Mouse (Mus musculus): ENCODE results near the gene Gm9844. TPM values are rescaled to one million over a fixed set of nuclear protein-coding genes. Genes with fewer than 3 reads are reported as not detected.
A peak's percentile ranks its signal among the peaks of the same experiment; 100 is the strongest.

The Gm9844 gene
- polyA plus RNA-seq, 1 experiment from 2014 or later = 22.1 TPM

GRCm38 (mm10) chr7:24853695-24854094, 8.3 kb upstream of the Gm9844 start:
- Histone ChIP-seq H3K27ac (replicated peaks; ENCODE audit: low read depth, low read length) (no peak overlapping the region), H3K4me1 (ENCODE audit: control insufficient read depth, insufficient read depth, low read length) (peaks cover 5% of the 10 kb centered on the region; the same call in 1 of the 2 replicates), H3K4me2 (ENCODE audit: low read depth, severe bottlenecking) (no peak overlapping the region), H3K9ac (ENCODE audit: low read length) (no peak overlapping the region; the same call in 1 of the 2 replicates), H3K36me3 (ENCODE audit: control insufficient read depth, insufficient read depth, low read length) (no peaks in the 10 kb centered on the region), H3K9me3 (ENCODE audit: control insufficient read depth, low read length) (no peaks in the 10 kb centered on the region), H3K27me3 (ENCODE audit: control insufficient read depth, insufficient read depth, low read length) (no peaks in the 10 kb centered on the region), H3K4me3 (ENCODE audit: low read depth, low read length) (no peak overlapping the region)
- DNase-seq (ENCODE audit: low spot score) (peak; percentile 28), ATAC-seq (ENCODE audit: insufficient number of reproducible peaks, low FRiP score, low TSS enrichment, low read depth) (no peak)
- WGBS = 32% methylated on average over 7 of the region's 7 CpGs

- peaks cover 5% of the 10 kb centered on the region; the same call in 1 of the 2 replicates for H3K4me1 ChIP-seq (ENCODE audit: control insufficient read depth, insufficient read depth, low read length)
- H3K27ac ChIP-seq (replicated peaks; ENCODE audit: low read depth, low read length) = no peak overlapping the region
These were observed 5.4 kb upstream of the Gm9844 start for GRCm38 (mm10) chr7:24856460-24857120.

GRCm38 (mm10) chr7:24859234-24859633, 2.8 kb upstream of the Gm9844 start:
- H3K4me1 ChIP-seq (ENCODE audit: control insufficient read depth, insufficient read depth, low read length) = no peaks in the 10 kb centered on the region
- no peak overlapping the region for H3K4me3 ChIP-seq (ENCODE audit: low read depth, low read length)
- no peak overlapping the region for H3K27ac ChIP-seq (replicated peaks; ENCODE audit: low read depth, low read length)
- no peak overlapping the region for H3K4me2 ChIP-seq (ENCODE audit: low read depth, severe bottlenecking)
- no peaks in the 10 kb centered on the region for H3K9me3 ChIP-seq (ENCODE audit: control insufficient read depth, low read length)
- no peak for ATAC-seq (ENCODE audit: insufficient number of reproducible peaks, low FRiP score, low TSS enrichment, low read depth)
- WGBS = 74% methylated on average over 5 of the region's 5 CpGs
- no peaks in the 10 kb centered on the region for H3K36me3 ChIP-seq (ENCODE audit: control insufficient read depth, insufficient read depth, low read length)
- no peak overlapping the region for H3K9ac ChIP-seq (ENCODE audit: low read length)
- no peak for DNase-seq (ENCODE audit: low spot score)
- H3K27me3 ChIP-seq (ENCODE audit: control insufficient read depth, insufficient read depth, low read length) = no peaks in the 10 kb centered on the region

More at GRCm38 (mm10) chr7:24856460-24857120, 5.4 kb upstream of the Gm9844 start:
- DNase-seq (ENCODE audit: low spot score) (no peak), ATAC-seq (ENCODE audit: insufficient number of reproducible peaks, low FRiP score, low TSS enrichment, low read depth) (no peak)
- Histone ChIP-seq H3K9me3 (ENCODE audit: control insufficient read depth, low read length) (no peaks in the 10 kb centered on the region), H3K4me3 (ENCODE audit: low read depth, low read length) (no peak overlapping the region), H3K36me3 (ENCODE audit: control insufficient read depth, insufficient read depth, low read length) (no peaks in the 10 kb centered on the region), H3K4me2 (ENCODE audit: low read depth, severe bottlenecking) (no peak overlapping the region), H3K27me3 (ENCODE audit: control insufficient read depth, insufficient read depth, low read length) (no peaks in the 10 kb centered on the region), H3K9ac (ENCODE audit: low read length) (no peak overlapping the region)
- WGBS = 56% methylated on average over 6 of the region's 6 CpGs

GRCm38 (mm10) chr7:24862853-24863252, 840 bp downstream of the Gm9844 start:
- H3K4me1 ChIP-seq (ENCODE audit: control insufficient read depth, insufficient read depth, low read length) = no peaks in the 10 kb centered on the region
- H3K4me3 ChIP-seq (ENCODE audit: low read depth, low read length) = no peak overlapping the region
- 91% methylated on average over 4 of the region's 4 CpGs for WGBS
- H3K27ac ChIP-seq (replicated peaks; ENCODE audit: low read depth, low read length) = no peak overlapping the region
- DNase-seq (ENCODE audit: low spot score) (no peak), ATAC-seq (ENCODE audit: insufficient number of reproducible peaks, low FRiP score, low TSS enrichment, low read depth) (no peak)
- H3K9me3 ChIP-seq (ENCODE audit: control insufficient read depth, low read length) = no peaks in the 10 kb centered on the region
- no peak overlapping the region for H3K4me2 ChIP-seq (ENCODE audit: low read depth, severe bottlenecking)
- H3K9ac ChIP-seq (ENCODE audit: low read length) = no peak overlapping the region
- no peaks in the 10 kb centered on the region for H3K36me3 ChIP-seq (ENCODE audit: control insufficient read depth, insufficient read depth, low read length)
- no peaks in the 10 kb centered on the region for H3K27me3 ChIP-seq (ENCODE audit: control insufficient read depth, insufficient read depth, low read length)

- H3K27ac ChIP-seq (replicated peaks; ENCODE audit: low read depth, low read length) = no peak overlapping the region
- H3K36me3 ChIP-seq (ENCODE audit: control insufficient read depth, insufficient read depth, low read length) = no peaks in the 10 kb centered on the region
- 44% methylated on average over 6 of the region's 6 CpGs for WGBS
- no peak overlapping the region for H3K9ac ChIP-seq (ENCODE audit: low read length)
- no peaks in the 10 kb centered on the region for H3K4me1 ChIP-seq (ENCODE audit: control insufficient read depth, insufficient read depth, low read length)
- H3K9me3 ChIP-seq (ENCODE audit: control insufficient read depth, low read length) = no peaks in the 10 kb centered on the region
- DNase-seq (ENCODE audit: low spot score) = no peak
- ATAC-seq (ENCODE audit: insufficient number of reproducible peaks, low FRiP score, low TSS enrichment, low read depth) = no peak
- no peak overlapping the region for H3K4me2 ChIP-seq (ENCODE audit: low read depth, severe bottlenecking)
- no peaks in the 10 kb centered on the region for H3K27me3 ChIP-seq (ENCODE audit: control insufficient read depth, insufficient read depth, low read length)
- H3K4me3 ChIP-seq (ENCODE audit: low read depth, low read length) = no peak overlapping the region
These were observed 2.1 kb downstream of the Gm9844 start for GRCm38 (mm10) chr7:24864156-24864555.

- no peak overlapping the region for H3K4me2 ChIP-seq (ENCODE audit: low read depth, severe bottlenecking)
- 69% methylated on average over 17 of the region's 17 CpGs for WGBS
- H3K4me3 ChIP-seq (ENCODE audit: low read depth, low read length) = no peak overlapping the region
- H3K9me3 ChIP-seq (ENCODE audit: control insufficient read depth, low read length) = peaks cover 7% of the 10 kb centered on the region; the same call in 1 of the 2 replicates
- H3K36me3 ChIP-seq (ENCODE audit: control insufficient read depth, insufficient read depth, low read length) = no peaks in the 10 kb centered on the region
- H3K27me3 ChIP-seq (ENCODE audit: control insufficient read depth, insufficient read depth, low read length) = 0 out of 2 replicates have a peak, but pooled peaks cover 3% of the 10 kb centered on the region
- no peak for DNase-seq (ENCODE audit: low spot score)
- no peak for ATAC-seq (ENCODE audit: insufficient number of reproducible peaks, low FRiP score, low TSS enrichment, low read depth)
- H3K27ac ChIP-seq (replicated peaks; ENCODE audit: low read depth, low read length) = no peak overlapping the region
- no peak overlapping the region for H3K9ac ChIP-seq (ENCODE audit: low read length)
- no peaks in the 10 kb centered on the region for H3K4me1 ChIP-seq (ENCODE audit: control insufficient read depth, insufficient read depth, low read length)
These were observed 7.1 kb downstream of the Gm9844 start for GRCm38 (mm10) chr7:24869080-24869479.

GRCm38 (mm10) chr7:24869532-24870165, 7.6 kb downstream of the Gm9844 start, which contains the start of the genes Lypd4 and Dmrtc2:
Lypd4 (minus strand) TSS chr7:24869941.
Dmrtc2 (plus strand) TSS chr7:24870057.
- ATAC-seq (ENCODE audit: insufficient number of reproducible peaks, low FRiP score, low TSS enrichment, low read depth) (no peak), DNase-seq (ENCODE audit: low spot score) (no peak)
- no peaks in the 10 kb centered on the region for H3K36me3 ChIP-seq (ENCODE audit: control insufficient read depth, insufficient read depth, low read length)
- no peaks in the 10 kb centered on the region for H3K4me1 ChIP-seq (ENCODE audit: control insufficient read depth, insufficient read depth, low read length)
- H3K4me3 ChIP-seq (ENCODE audit: low read depth, low read length) = no peak within 1 kb of the TSS
- H3K27ac ChIP-seq (replicated peaks; ENCODE audit: low read depth, low read length) = no peak within 1 kb of the TSS
- 47% methylated on average over 39 of the region's 41 CpGs for WGBS
- H3K9ac ChIP-seq (ENCODE audit: low read length) = no peak within 1 kb of the TSS
- 0 out of 2 replicates have a peak, but pooled peaks cover 3% of the 10 kb centered on the region for H3K27me3 ChIP-seq (ENCODE audit: control insufficient read depth, insufficient read depth, low read length)
- peaks cover 7% of the 10 kb centered on the region; the same call in 1 of the 2 replicates for H3K9me3 ChIP-seq (ENCODE audit: control insufficient read depth, low read length)
- no peak within 1 kb of the TSS for H3K4me2 ChIP-seq (ENCODE audit: low read depth, severe bottlenecking)

GRCm38 (mm10) chr7:24877588-24877987, 15.6 kb downstream of the Gm9844 start:
- no peaks in the 10 kb centered on the region for H3K4me1 ChIP-seq (ENCODE audit: control insufficient read depth, insufficient read depth, low read length)
- no peaks in the 10 kb centered on the region for H3K36me3 ChIP-seq (ENCODE audit: control insufficient read depth, insufficient read depth, low read length)
- H3K4me2 ChIP-seq (ENCODE audit: low read depth, severe bottlenecking) = no peak overlapping the region
- H3K27me3 ChIP-seq (ENCODE audit: control insufficient read depth, insufficient read depth, low read length) = no peaks in the 10 kb centered on the region
- H3K27ac ChIP-seq (replicated peaks; ENCODE audit: low read depth, low read length) = no peak overlapping the region
- no peak overlapping the region for H3K9ac ChIP-seq (ENCODE audit: low read length)
- 60% methylated on average over 3 of the region's 3 CpGs for WGBS
- ATAC-seq (ENCODE audit: insufficient number of reproducible peaks, low FRiP score, low TSS enrichment, low read depth) (no peak), DNase-seq (ENCODE audit: low spot score) (no peak)
- H3K4me3 ChIP-seq (ENCODE audit: low read depth, low read length) = no peak overlapping the region
- H3K9me3 ChIP-seq (ENCODE audit: control insufficient read depth, low read length) = no peaks in the 10 kb centered on the region
